19 mouse cellular contexts compared by ENCODE assay signal in genomic region chr6:137211441-137211840, GRCm38 (mm10). TPM values are rescaled to one million over a fixed set of nuclear protein-coding genes. Genes with fewer than 3 reads are reported as not detected.
"Had no signal": no experiment of that assay in that cellular context is flagged by ENCODE, and none has a peak within 500 bp of the region (broad histone marks: within the 10 kb centered on the region; RNA-seq: fewer than 3 reads in every experiment).

No protein-coding gene starts in this region.

- H3K4me1 ChIP-seq: intestine, embryonic 15.5 days; limb, embryonic 10.5 days; limb, embryonic 13.5 days; liver, embryonic 12.5 days; liver, embryonic 15.5 days; megakaryocyte, embryonic 14.5 days; midbrain, embryonic 10.5 days; midbrain, embryonic 13.5 days; neural tube, embryonic 13.5 days had no signal

- H3K4me2 ChIP-seq: intestine, embryonic 15.5 days; limb, embryonic 13.5 days; liver, embryonic 12.5 days; liver, embryonic 15.5 days; lung, embryonic 15.5 days; midbrain, embryonic 13.5 days; neural tube, embryonic 13.5 days had no signal

- H3K4me3 ChIP-seq: intestine, embryonic 15.5 days; limb, embryonic 10.5 days; limb, embryonic 13.5 days; liver, embryonic 12.5 days; liver, embryonic 15.5 days; lung, embryonic 15.5 days; megakaryocyte, embryonic 14.5 days; midbrain, embryonic 10.5 days; midbrain, embryonic 13.5 days; myocyte; neural tube, embryonic 13.5 days had no signal

- H3K36me3 ChIP-seq: intestine, embryonic 15.5 days; limb, embryonic 10.5 days; limb, embryonic 13.5 days; liver, embryonic 12.5 days; liver, embryonic 15.5 days; lung, embryonic 15.5 days; midbrain, embryonic 10.5 days; midbrain, embryonic 13.5 days; neural tube, embryonic 13.5 days had no signal

- H3K27ac ChIP-seq: intestine, embryonic 15.5 days; kidney, postnatal 0 days; limb, embryonic 10.5 days; limb, embryonic 13.5 days; liver, embryonic 12.5 days; liver, embryonic 15.5 days; lung, embryonic 15.5 days; midbrain, embryonic 10.5 days; midbrain, embryonic 13.5 days; neural tube, embryonic 13.5 days had no signal

- H3K9me3 ChIP-seq: intestine, embryonic 15.5 days; limb, embryonic 10.5 days; limb, embryonic 13.5 days; liver, embryonic 12.5 days; liver, embryonic 15.5 days; lung, embryonic 15.5 days; midbrain, embryonic 10.5 days; midbrain, embryonic 13.5 days; neural tube, embryonic 13.5 days had no signal

- ATAC-seq: intestine, embryonic 15.5 days; liver, embryonic 12.5 days; midbrain, embryonic 13.5 days; midbrain, embryonic 16.5 days had no signal

- H3K9ac ChIP-seq: intestine, embryonic 15.5 days; limb, embryonic 13.5 days; liver, embryonic 12.5 days; liver, embryonic 15.5 days; lung, embryonic 15.5 days; midbrain, embryonic 13.5 days; neural tube, embryonic 13.5 days had no signal

- DNase-seq: liver; lung, adult 18-20 months; lung, postnatal 10 days; lung, postnatal 36 days; thymus, adult 18-20 months; thymus, postnatal 36 days had no signal

- H3K27me3 ChIP-seq: intestine, embryonic 15.5 days; limb, embryonic 13.5 days; liver, embryonic 12.5 days; liver, embryonic 15.5 days; lung, embryonic 15.5 days; megakaryocyte, embryonic 14.5 days; midbrain, embryonic 13.5 days; neural tube, embryonic 13.5 days had no signal

RNA-seq across cellular contexts. Expression of gene Ptpro, which starts 40.7 kb away (rescaled TPM):
- polyA plus RNA-seq: myocyte had no signal
